Mouse (Mus musculus): ENCODE measurements at regions not wholly inside any gene's neighbourhood (a gene's known extent, or its start where the extent isn't known, plus 50 kb on each side); places are given as distances from the start of the nearest gene placed in this dataset.

DNA sequence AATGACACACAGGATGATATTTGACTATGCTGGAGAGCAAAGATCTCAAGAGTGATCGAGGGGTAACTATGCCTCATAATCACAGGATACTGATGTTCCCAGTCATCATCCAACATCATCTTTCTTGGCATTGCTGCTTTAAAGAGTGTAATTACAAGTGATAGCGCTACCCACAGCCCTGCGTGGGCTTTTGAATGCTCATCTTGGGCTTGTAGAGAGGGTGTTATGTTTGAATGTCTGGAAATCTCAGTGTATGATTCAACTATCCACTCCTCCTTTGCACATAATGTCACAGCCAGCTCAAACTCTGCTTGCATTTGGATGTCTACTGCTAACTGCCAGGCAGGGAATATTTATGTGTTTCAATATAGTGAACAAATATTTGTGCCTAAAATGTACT is 438.3 kb upstream of the 5930422O12Rik start:
- no peak for TF ChIP-seq CTCF (IDR thresholded peaks at IDR 0.05)
- TF ChIP-seq EP300 (IDR thresholded peaks at IDR 0.05) = no peak
